Mouse (Mus musculus): Measurements from ENCODE around the gene Tceanc2. TPM values are rescaled to one million over a fixed set of nuclear protein-coding genes. Genes with fewer than 3 reads are reported as not detected.
"Not testable (repeated sequence)": the region's sequence is repeated elsewhere in the genome, so short reads cannot be mapped to it uniquely, and the experiment has no call there.

Tceanc2 gene
- polyA plus RNA-seq, 1 experiment from 2014 or later = 14.5 TPM

- 39% methylated on average over 10 of the region's 10 CpGs for WGBS
Measured at GRCm38 (mm10) chr4:107126389-107126788, 52.5 kb downstream of the Tceanc2 start.

GRCm38 (mm10) chr4:107125101-107125500 is 53.8 kb downstream of the Tceanc2 start:
- ATAC-seq (ENCODE audit: extremely low read depth, insufficient number of reproducible peaks, low FRiP score, low TSS enrichment) = no peak
- Histone ChIP-seq H3K4me1 (peaks cover 17% of the 10 kb centered on the region), H3K4me2 (no peak overlapping the region), H3K4me3 (no peak overlapping the region), H3K27me3 (replicated peaks) (peaks cover 26% of the 10 kb centered on the region; the same call in 1 of the 2 replicates), H3K27ac (replicated peaks) (no peak overlapping the region), H3K36me3 (no peaks in the 10 kb centered on the region), H3K9ac (no peak overlapping the region), H3K9me3 (no peaks in the 10 kb centered on the region)
- 52% methylated on average over 5 of the region's 5 CpGs for WGBS

More at GRCm38 (mm10) chr4:107126389-107126788, 52.5 kb downstream of the Tceanc2 start:
- Histone ChIP-seq H3K4me3 (no peak overlapping the region), H3K4me2 (no peak overlapping the region), H3K9me3 (no peaks in the 10 kb centered on the region), H3K4me1 (peaks cover 23% of the 10 kb centered on the region), H3K9ac (no peak overlapping the region), H3K27me3 (replicated peaks) (peaks cover 26% of the 10 kb centered on the region; the same call in 1 of the 2 replicates), H3K27ac (replicated peaks) (no peak overlapping the region), H3K36me3 (no peaks in the 10 kb centered on the region)
- ATAC-seq (ENCODE audit: extremely low read depth, insufficient number of reproducible peaks, low FRiP score, low TSS enrichment) = no peak

DNA sequence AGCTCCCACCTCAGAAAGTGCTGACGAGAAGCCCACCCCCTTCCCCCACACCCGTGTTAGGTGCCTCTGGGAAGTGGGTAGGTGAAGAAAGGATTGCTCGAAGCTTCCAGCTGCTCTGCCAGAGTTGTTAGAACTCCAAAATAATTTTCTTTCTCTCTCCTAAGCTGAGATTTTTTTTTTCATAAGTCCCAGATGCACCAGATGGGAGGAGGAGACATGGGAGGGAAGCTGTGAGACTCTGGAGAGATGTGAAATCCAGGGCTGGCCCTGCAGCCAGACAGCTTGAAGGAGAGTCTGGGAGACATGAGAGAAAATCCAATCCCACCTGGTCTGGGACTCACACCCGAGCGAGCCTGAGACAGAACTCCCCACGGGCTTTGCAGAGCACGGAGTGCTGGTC is 54.5 kb downstream of the Tceanc2 start:
- WGBS = 51% methylated on average over 7 of the region's 7 CpGs
- Histone ChIP-seq H3K4me3 (no peak overlapping the region), H3K36me3 (no peaks in the 10 kb centered on the region), H3K9ac (no peak overlapping the region), H3K27me3 (replicated peaks) (peaks cover 26% of the 10 kb centered on the region; the same call in 1 of the 2 replicates), H3K9me3 (no peaks in the 10 kb centered on the region), H3K4me1 (peaks cover 12% of the 10 kb centered on the region), H3K4me2 (no peak overlapping the region), H3K27ac (replicated peaks) (no peak overlapping the region)
- ATAC-seq (ENCODE audit: extremely low read depth, insufficient number of reproducible peaks, low FRiP score, low TSS enrichment) = no peak

DNA sequence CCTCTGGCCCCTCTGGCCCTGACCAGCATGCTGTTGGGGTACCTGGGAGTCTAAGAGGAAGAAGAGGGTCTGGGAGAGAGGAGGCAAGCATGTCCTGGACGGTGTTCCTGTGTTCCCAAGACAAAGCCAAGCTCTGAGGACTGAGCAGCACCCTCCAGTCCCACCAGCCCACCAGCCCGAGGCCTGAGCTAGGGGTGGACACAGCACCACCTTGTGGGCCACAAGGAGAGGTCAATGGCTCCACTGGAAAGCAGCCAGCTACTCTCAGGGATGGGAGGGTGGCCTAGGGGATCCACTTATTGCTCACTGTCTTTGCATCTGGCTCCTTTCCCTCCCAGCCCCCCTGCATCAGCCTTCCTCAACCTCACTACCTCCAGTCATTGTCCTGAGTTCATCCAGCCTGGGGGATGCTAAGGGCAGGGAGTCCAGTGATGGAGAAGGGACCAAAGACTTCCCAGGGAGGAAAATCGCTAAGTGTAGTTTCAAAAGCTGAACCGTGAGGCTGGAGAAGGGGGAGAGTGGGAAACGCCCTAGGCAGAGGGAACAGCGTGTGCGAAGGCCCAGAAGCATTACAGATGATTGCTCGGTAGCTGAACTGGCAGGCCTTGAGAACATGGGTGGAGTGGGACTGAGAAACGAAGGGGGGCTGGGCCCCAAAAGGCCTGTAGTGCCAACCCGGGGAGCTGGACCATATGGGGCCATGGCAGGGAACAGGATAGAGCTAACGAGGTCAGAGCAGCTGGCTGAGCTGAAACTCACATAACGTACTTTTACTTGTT is 57.6 kb downstream of the Tceanc2 start:
- no peak for ATAC-seq (ENCODE audit: extremely low read depth, insufficient number of reproducible peaks, low FRiP score, low TSS enrichment)

GRCm38 (mm10) chr4:107120676-107121075 is 58.2 kb downstream of the Tceanc2 start:
- Histone ChIP-seq H3K27ac (replicated peaks) (no peak overlapping the region), H3K9me3 (no peaks in the 10 kb centered on the region), H3K4me2 (no peak overlapping the region), H3K4me1 (peaks cover 7% of the 10 kb centered on the region; the same call in 1 of the 2 replicates), H3K27me3 (replicated peaks) (peaks cover 20% of the 10 kb centered on the region; the same call in 1 of the 2 replicates), H3K4me3 (no peak overlapping the region), H3K9ac (no peak overlapping the region), H3K36me3 (no peaks in the 10 kb centered on the region)
- WGBS = 72% methylated on average over 6 of the region's 6 CpGs
- ATAC-seq (ENCODE audit: extremely low read depth, insufficient number of reproducible peaks, low FRiP score, low TSS enrichment) = no peak

More for the DNA sequence above, 57.6 kb downstream of the Tceanc2 start:
- Histone ChIP-seq H3K27ac (replicated peaks) (no peak overlapping the region), H3K9me3 (no peaks in the 10 kb centered on the region), H3K4me3 (no peak overlapping the region), H3K27me3 (replicated peaks) (peaks cover 26% of the 10 kb centered on the region; the same call in 1 of the 2 replicates), H3K9ac (no peak overlapping the region), H3K4me1 (peaks cover 7% of the 10 kb centered on the region; the same call in 1 of the 2 replicates), H3K4me2 (no peak overlapping the region), H3K36me3 (no peaks in the 10 kb centered on the region)
- WGBS = 58% methylated on average over 12 of the region's 12 CpGs

DNA sequence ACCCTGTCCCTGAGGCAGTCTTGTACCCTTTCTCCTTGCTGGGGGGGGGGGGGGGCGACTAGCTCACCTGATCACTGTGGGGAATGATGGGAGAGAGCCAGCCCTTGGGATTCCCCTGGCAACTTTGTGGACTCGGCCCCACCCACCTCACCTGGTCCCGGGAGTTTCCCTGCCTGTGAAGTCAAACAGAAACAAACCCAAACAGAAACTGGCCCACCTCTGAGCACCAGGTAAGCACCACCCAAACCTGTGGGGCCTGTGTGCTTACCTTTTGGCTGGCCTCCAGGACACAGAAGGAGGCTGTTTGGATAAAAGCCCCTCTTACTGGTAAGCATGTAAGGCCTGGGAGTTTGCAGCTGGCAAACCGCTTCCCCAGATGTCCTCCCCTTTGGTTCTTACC is 59.9 kb downstream of the Tceanc2 start:
- H3K9ac ChIP-seq = no peak overlapping the region
- no peaks in the 10 kb centered on the region for H3K9me3 ChIP-seq
- H3K4me2 ChIP-seq = no peak overlapping the region
- peaks cover 4% of the 10 kb centered on the region; the same call in 1 of the 2 replicates for H3K4me1 ChIP-seq
- 56% methylated on average over 4 of the region's 4 CpGs for WGBS
- peaks cover 5% of the 10 kb centered on the region; the same call in 1 of the 2 replicates for H3K27me3 ChIP-seq (replicated peaks)
- H3K27ac ChIP-seq (replicated peaks) = no peak overlapping the region
- no peaks in the 10 kb centered on the region for H3K36me3 ChIP-seq
- H3K4me3 ChIP-seq = no peak overlapping the region
- no peak; the same call in none of the 2 replicates for ATAC-seq (ENCODE audit: extremely low read depth, insufficient number of reproducible peaks, low FRiP score, low TSS enrichment)

- H3K9ac ChIP-seq = no peak overlapping the region
- peaks cover 4% of the 10 kb centered on the region; the same call in 1 of the 2 replicates for H3K27me3 ChIP-seq (replicated peaks)
- no peaks in the 10 kb centered on the region for H3K36me3 ChIP-seq
- no peaks in the 10 kb centered on the region for H3K9me3 ChIP-seq
- H3K4me2 ChIP-seq = no peak overlapping the region
- no peak for ATAC-seq (ENCODE audit: extremely low read depth, insufficient number of reproducible peaks, low FRiP score, low TSS enrichment)
- 83% methylated on average over 2 of the region's 2 CpGs for WGBS
- H3K4me1 ChIP-seq = 0 out of 2 replicates have a peak, but pooled peaks cover 3% of the 10 kb centered on the region
- H3K4me3 ChIP-seq = no peak overlapping the region
- H3K27ac ChIP-seq (replicated peaks) = no peak overlapping the region
Measured at GRCm38 (mm10) chr4:107117741-107118385, 61.1 kb downstream of the Tceanc2 start.

- H3K4me2 ChIP-seq = no peak overlapping the region
- H3K4me1 ChIP-seq = no peaks in the 10 kb centered on the region
- ATAC-seq (ENCODE audit: extremely low read depth, insufficient number of reproducible peaks, low FRiP score, low TSS enrichment) = no peak
- H3K9ac ChIP-seq = no peak overlapping the region
- H3K4me3 ChIP-seq = no peak overlapping the region
- peaks cover 4% of the 10 kb centered on the region; the same call in 1 of the 2 replicates for H3K27me3 ChIP-seq (replicated peaks)
- H3K36me3 ChIP-seq = no peaks in the 10 kb centered on the region
- no peaks in the 10 kb centered on the region for H3K9me3 ChIP-seq
- WGBS = 46% methylated on average over 8 of the region's 8 CpGs
- no peak overlapping the region for H3K27ac ChIP-seq (replicated peaks)
Measured at GRCm38 (mm10) chr4:107114278-107114677, 64.6 kb downstream of the Tceanc2 start.

DNA sequence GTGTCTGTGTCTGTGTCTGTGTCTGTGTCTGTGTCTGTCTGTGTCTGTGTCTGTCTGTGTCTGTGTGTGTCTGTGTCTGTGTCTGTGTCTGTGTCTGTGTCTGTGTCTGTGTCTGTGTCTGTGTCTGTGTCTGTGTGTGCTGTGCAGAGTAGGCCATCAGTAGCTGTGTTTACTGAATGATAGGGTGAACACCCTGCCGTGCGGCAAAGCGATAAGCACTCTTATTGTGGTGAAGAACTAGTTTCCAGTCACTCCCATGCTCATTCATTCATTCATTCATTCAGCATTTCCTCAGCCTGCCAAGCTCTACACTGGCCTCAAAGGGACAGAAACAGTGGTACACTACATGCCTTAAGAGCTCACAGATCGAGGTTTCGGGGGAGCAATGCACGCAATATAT is 69.7 kb downstream of the Tceanc2 start:
- H3K36me3 ChIP-seq; H3K4me3 ChIP-seq; H3K9ac ChIP-seq; H3K27ac ChIP-seq (replicated peaks); H3K4me2 ChIP-seq; H3K4me1 ChIP-seq; ATAC-seq (ENCODE audit: extremely low read depth, insufficient number of reproducible peaks, low FRiP score, low TSS enrichment); H3K27me3 ChIP-seq (replicated peaks); H3K9me3 ChIP-seq: not testable (repeated sequence)
- WGBS = 78% methylated on average over 6 of the region's 6 CpGs

DNA sequence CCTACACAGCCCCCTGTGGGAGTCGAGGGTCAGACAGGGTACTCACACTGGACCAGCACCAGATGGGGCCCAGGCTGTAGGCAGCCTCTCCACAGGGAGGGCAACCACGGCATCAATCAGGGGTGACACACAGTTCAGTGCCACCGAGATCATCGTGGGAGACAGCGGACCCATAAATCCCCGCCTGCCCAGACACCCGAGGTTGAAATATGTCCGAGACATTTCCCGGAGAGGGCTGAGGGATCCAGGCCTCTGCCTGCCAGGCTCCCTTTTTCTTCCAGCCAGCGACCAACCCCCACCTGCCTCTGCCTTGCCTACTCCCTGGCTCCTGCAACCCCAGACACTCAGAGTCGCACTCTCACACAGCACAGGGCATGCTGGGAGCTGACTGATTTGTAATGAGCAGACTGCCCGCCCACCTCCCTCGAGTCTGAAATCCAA is 70.6 kb downstream of the Tceanc2 start:
- Histone ChIP-seq H3K36me3 (no peaks in the 10 kb centered on the region), H3K27me3 (replicated peaks) (no peaks in the 10 kb centered on the region; the same call in 1 of the 2 replicates), H3K4me1 (peaks cover 6% of the 10 kb centered on the region; the same call in 1 of the 2 replicates), H3K4me2 (no peak overlapping the region), H3K9ac (peak overlapping the region; percentile 50; the same call in 1 of the 2 replicates), H3K9me3 (no peaks in the 10 kb centered on the region), H3K4me3 (no peak overlapping the region), H3K27ac (replicated peaks) (no peak overlapping the region)
- WGBS = 52% methylated on average over 13 of the region's 13 CpGs
- ATAC-seq (ENCODE audit: extremely low read depth, insufficient number of reproducible peaks, low FRiP score, low TSS enrichment) = no peak

DNA sequence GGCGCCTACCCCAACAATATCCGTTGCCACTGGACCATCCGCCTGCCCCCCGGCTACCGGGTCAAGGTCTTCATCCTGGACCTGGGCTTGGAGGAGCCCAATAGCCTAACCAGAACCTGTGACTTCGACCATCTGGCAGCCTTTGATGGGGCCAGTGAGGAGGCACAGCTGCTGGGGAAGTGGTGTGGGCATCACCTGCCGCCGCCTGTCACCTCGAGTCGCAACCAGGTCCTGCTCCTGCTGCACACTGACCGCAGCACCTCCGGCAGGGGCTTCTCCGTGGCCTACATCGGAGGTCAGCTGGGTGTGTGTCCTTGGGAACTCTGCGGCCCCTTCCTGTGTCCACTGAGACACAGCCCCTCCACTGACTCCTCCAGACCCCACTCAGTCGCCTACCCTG is 72.1 kb downstream of the Tceanc2 start:
- Histone ChIP-seq H3K9me3 (no peaks in the 10 kb centered on the region), H3K27me3 (replicated peaks) (no peaks in the 10 kb centered on the region), H3K4me3 (no peak overlapping the region), H3K4me2 (no peak overlapping the region), H3K4me1 (peaks cover 6% of the 10 kb centered on the region; the same call in 1 of the 2 replicates), H3K9ac (no peak overlapping the region), H3K27ac (replicated peaks) (no peak overlapping the region), H3K36me3 (no peaks in the 10 kb centered on the region)
- ATAC-seq (ENCODE audit: extremely low read depth, insufficient number of reproducible peaks, low FRiP score, low TSS enrichment) = no peak
- WGBS = 84% methylated on average over 16 of the region's 16 CpGs

Measured in heart, embryonic 13.5 days (tissue).